Mouse (Mus musculus): ENCODE data around the gene Psmd4.
A peak's percentile ranks its signal among the peaks of the same experiment; 100 is the strongest.
"Not testable (repeated sequence)": the region's sequence is repeated elsewhere in the genome, so short reads cannot be mapped to it uniquely, and the experiment has no call there.

Gene Psmd4

DNA sequence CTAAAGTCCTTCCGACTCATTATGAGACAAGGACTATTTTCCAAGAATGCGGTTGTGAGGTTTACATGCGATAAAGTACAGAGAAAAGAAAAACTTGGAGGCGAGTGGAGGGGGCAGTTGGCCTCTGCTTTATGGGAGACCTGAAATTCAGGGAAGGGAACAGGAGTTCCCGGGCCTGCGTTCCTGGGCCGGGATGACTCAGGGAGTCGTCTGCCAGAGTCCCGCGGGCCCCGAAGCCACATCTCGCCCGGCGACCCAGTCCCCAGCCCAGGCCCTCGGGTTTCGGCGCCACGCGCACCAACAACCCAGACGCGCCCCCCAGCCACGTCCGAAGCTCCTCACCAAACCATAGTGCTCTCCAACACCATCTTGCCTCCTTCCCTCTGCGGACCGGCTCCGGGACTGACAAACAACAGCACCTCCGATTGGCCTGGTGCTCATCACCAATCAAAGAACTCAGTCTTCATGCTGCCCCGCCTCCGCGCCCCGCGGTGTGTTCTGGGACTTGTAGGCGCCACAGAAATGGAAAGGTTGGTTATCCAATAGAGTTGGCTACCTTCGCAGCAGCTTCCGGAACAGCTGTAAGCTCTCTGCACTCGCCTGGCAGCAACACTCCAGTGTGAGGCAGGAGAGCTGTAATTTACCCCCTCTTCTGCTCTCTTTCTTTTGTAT lies at the start of gene Psmd4:
Psmd4 (minus strand) TSS at position 449 of the 672 bp plus-strand sequence.
- peak; percentile 98 for DNase-seq (ENCODE audit: low read depth)

DNA sequence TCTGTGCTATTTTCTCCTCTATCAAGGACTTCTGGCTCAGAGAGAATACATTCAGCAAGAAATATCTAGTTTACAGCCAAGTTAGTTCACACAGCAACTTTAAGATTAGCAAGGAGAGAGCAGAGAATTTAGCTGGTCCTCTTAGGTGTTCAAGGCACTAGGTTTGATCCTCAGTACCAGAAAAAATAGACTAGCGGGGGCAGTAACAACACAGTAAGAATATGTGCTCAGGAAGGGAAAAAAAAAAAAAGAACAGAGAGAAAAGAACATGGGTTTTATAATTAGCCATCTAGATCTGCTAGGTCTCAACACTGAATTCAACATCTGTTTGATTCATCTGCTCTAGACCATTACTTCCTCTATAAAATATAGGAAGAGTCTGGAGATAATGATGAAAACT lies 45.7 kb upstream of the Psmd4 start:
- no peak for DNase-seq (ENCODE audit: low read depth)

- DNase-seq (ENCODE audit: low read depth) = no peak
Observed at GRCm38 (mm10) chr3:95071606-95072005, 29.2 kb upstream of the Psmd4 start.

GRCm38 (mm10) chr3:95066570-95066969 lies 24.2 kb upstream of the Psmd4 start:
- no peak for DNase-seq (ENCODE audit: low read depth)

DNA sequence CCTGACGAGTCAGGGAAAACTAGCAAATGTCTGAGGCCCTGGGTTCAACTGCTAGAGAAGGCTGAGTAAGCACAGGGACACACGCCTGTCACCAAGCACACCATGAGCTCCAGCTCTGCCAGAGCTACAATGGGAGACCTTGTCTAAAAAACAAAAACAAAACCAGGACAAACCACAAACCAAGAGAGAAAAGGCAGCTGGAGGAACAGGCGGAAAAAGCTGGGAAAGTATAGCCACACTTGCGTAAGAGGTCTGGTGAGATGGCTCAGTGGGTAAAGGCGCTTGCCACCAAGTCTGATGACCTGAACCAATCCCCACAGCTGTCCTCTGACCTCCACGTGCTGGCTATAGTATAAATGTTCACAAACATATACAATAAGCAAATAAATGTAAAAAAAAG lies 23.7 kb upstream of the Psmd4 start:
- no peak for DNase-seq (ENCODE audit: low read depth)

- no peak for DNase-seq (ENCODE audit: low read depth)
Observed at GRCm38 (mm10) chr3:95065553-95065952, 23.1 kb upstream of the Psmd4 start.

DNA sequence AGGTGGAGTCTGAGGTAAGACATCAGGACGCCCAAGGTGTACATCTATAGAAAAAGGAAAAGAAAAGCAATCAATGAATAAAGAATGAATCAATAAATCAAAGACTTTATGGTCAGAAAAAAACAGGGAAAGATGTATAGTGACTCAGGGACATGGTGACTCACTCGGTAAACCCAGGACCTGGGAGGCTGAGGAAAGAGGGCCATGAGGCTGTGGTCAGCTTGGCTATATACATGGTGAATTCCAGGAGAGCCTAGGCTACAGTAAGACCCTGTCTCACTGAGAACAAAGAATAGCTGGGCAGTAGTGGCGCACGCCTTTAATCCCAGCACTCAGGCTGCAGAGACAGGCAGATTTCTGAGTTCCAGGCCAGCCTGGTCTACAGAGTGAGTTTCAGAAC lies 21.3 kb upstream of the Psmd4 start:
- no peak for DNase-seq (ENCODE audit: low read depth)

GRCm38 (mm10) chr3:95058078-95058477 lies 15.7 kb upstream of the Psmd4 start:
- DNase-seq (ENCODE audit: low read depth) = no peak

GRCm38 (mm10) chr3:95056275-95056674 lies 13.9 kb upstream of the Psmd4 start:
- no peak for DNase-seq (ENCODE audit: low read depth)

DNA sequence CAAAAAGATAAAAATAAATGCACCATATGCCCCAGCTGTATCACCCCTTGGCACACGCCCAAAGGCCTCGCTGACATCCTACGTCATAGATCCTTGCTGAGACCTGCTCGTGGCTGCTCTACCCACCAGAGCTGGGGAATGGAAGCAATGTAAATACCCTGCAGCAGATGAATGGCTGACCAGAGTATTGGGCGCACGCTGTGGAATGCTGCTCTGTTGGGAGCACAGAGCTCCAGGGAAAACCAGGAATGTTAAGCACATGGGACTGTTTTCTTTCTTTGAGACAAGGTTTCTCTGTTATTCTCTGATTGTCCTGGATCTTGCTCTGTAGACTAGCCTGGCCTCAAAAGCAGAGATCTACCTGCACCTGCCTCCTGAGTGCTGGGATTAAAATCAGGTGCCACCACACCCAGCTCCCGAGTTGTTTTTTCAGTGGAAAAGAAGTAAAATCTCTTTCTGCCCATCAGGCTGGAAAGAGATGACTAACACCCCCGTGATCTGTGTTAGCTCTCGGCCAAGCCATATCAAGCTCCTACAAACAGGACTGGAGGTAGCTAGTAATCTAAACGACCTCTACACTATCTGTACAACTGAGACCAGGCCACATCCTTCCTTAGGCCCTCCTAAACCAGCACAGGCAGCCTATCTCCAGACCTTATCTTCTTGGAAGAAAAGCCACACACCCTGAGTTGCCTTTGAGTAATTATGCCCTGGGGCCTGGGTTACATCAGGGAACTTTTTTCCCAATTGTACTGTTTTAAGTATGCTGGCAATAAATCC lies 12.3 kb upstream of the Psmd4 start:
- DNase-seq (ENCODE audit: low read depth) = peak; percentile 60

- DNase-seq (ENCODE audit: low read depth) = peak; percentile 63
Observed at GRCm38 (mm10) chr3:95053701-95054100, 11.3 kb upstream of the Psmd4 start.

- peak; percentile 68 for DNase-seq (ENCODE audit: low read depth)
Observed at GRCm38 (mm10) chr3:95052959-95053358, 10.5 kb upstream of the Psmd4 start.

DNA sequence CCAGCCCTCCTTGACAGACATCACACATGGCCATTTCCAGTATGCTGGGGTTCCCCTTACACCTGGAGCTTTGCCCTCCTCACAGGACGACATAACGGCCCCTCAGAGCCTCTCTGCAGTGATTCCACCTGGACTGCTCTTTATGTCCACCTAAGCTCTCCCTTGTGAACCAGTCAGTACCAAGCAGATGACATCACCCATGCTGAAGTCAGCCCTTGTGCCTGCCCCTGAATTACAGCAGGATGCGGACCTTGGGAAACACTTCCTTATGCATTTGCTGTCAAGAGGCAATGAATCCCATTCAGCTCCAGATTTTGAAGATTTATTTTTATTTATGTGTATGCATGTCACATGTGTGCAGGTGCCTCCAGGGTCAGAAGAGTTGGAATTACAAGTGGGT lies 5.5 kb upstream of the Psmd4 start:
- no peak for DNase-seq (ENCODE audit: low read depth)

DNA sequence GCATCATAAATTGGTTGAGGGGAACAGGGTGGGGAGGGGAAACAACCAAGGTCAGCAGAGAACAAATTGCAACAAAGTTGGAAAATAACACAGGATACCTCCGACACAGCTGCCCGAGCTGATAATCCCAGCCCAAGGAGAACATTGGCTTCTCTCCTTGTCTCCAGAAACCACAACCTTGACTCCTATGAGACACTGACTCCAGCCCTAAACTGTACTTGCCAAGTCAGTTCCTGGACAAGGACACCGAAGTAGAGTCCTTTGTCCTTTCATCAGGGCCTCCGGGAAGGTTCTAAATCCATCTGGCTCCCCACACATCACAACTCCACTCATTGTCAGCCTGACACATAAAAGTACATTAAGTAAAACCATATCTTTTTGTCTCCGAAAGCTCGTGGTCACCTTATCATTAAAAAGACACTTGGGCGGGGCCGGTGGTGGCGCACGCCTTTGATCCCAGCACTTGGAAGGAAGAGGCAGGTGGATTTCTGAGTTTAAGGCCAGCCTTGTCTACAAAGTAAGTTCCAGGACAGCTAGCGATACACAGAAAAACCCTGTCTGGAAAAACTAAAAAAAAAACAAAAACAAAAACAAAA lies 4.1 kb upstream of the Psmd4 start:
- peak; percentile 62 for DNase-seq (ENCODE audit: low read depth)

DNA sequence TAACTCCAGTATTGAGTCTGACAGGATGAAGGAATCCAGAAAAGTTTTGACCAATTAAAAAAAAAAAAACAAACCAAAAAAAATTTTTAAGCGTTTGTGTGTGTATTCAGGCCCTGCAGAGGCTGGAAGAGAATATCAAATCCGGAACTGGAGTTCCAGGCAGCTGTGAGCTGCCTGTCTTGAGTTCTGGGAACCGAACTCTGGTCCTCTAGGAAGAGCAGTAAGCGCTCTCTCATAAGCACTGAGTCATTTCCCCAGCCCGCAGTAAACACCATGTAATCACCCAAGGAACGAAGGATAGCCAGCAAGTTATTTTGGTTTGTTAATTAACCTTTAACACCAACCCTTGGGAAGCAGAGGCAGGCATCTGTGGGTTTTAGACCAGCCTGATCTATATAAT lies 837 bp upstream of the Psmd4 start:
- DNase-seq (ENCODE audit: low read depth) = no peak

DNA sequence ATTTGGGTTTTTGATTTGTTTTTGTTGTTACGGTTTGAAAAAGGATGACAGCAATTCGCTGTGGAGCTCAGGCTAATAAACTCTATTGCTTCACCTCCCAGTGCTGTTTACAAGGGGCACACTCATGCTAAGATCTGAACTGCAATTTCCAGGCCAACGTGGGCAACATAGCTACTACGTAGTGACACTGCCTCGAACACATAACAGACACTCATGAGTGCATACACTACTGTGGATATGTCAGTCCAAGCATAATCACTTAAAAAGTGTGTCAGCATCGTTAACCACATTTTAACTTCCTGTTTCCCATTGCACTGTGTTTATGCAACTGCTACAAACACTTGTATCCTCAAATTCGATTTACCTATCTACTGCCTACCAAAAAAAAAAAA lies 420 bp upstream of the Psmd4 start:
- DNase-seq (ENCODE audit: low read depth) = no peak

DNA sequence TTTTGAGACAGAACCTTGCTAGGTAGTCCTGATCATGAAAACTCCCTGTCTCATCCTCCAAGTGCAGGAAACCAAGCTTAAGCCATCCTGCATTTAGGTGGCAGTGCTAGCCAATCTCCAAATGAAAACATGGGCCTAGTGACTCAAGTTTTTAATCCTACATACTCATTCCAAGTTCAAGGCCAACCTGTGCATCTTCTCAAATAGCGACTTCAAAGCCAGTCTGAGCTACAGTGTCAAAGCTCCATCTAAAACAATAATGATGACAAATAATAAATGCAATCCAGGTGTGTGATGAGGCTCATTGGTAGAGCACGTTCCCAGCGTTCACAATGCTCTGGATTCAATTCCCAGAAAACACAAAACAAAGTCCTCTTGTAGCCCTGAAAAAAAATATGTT lies 789 bp downstream of the Psmd4 start:
- no peak for DNase-seq (ENCODE audit: low read depth)

DNA sequence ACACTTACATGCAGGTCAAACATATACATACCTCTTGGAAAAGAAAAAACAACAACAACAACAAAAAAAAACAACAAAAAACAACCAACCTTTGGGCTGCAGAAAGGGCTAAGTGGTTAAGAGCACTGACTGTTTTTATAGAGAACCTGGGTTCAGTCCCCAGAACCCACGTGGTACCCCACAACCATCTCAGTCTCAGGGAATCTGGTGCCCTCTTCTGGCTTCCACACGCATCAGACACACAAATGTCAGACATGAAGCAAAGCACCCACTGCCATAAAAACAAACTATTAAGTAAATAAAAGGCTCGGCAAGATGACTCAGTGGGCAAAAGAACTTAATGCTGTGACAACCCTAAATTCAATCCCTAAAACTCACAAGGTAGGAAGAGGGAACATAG lies 12.5 kb downstream of the Psmd4 start:
- no peak for DNase-seq (ENCODE audit: low read depth)

GRCm38 (mm10) chr3:95029291-95029827 lies 13.1 kb downstream of the Psmd4 start:
- DNase-seq (ENCODE audit: low read depth) = not testable (repeated sequence)

GRCm38 (mm10) chr3:95028603-95029002 lies 13.8 kb downstream of the Psmd4 start:
- DNase-seq (ENCODE audit: low read depth) = no peak

DNA sequence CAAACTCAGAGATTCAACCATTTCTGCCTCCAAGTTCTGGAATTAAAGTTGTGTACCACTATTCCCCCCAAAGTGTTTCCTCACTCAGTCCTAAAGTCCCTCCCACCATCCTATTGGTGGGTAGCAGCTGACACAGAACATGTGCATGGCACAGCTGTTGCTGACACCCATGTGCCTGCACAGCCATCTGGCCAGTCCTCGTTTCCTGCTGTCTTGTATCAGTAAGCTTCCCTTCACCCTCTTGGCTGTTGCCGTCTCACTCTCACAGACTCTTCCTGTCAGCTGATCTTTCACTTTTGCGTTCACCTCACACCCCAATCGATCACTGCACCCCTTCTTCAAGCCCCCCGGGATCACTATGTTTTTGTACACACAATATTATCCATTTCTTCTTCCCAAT lies 14.7 kb downstream of the Psmd4 start:
- no peak for DNase-seq (ENCODE audit: low read depth)

DNA sequence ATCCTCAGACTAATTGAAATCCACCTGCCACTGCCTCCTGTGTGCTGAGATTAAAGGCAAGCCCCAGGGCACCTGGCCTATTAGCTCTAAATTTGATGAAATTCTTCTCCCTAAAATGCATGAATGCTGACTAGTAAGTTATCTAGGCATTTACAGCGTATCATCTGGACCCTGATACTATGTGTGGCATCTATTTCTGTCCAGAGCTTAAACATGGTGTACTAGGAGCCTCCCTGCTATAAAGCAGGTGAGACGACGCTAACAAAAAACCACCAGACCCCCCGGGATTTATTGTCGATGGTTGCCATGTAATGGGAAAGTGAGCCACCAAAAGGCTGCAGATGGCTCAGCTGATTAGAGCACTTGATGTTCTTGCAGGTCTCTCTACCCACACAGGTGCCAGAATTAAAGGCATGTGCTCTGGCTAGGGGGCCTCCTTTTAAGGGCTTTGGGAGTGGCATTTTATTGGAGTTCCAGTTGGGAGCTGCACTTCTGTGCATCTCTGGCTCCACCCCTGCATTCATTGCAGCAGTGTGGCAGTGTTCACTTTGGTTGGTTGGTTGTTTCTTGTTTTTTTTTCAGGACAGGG lies 15.3 kb downstream of the Psmd4 start:
- no peak for DNase-seq (ENCODE audit: low read depth)

DNA sequence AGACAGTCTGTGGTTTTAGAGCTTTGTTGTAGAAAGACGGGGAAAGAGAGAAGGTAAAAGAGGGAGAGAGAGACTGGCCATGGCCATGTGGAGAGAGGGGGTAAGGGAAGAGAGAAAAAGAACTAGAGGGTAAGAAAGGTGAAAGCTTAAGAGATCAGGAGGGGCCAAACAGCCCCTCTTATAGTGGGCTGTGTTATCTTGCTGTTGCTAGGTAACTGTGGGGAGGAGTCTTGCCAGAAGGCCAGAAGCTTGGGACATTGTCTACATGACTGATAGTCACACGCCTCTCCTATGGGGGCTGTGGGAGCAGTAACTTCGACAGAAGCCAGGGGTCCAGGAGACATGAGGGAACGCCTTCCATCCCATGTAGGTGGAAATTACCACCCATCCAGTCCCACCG lies 17.2 kb downstream of the Psmd4 start:
- DNase-seq (ENCODE audit: low read depth) = no peak

Data from c-Kit-positive CD71-positive TER-119-negative erythroid progenitor cells, embryonic 14.5 days (primary cell).